Mouse (Mus musculus) right cerebral cortex, postnatal 25 days (tissue): ENCODE data around the gene Psmb6.
A peak's percentile ranks its signal among the peaks of the same experiment; 100 is the strongest.
"Not testable (repeated sequence)": the region's sequence is repeated elsewhere in the genome, so short reads cannot be mapped to it uniquely, and the experiment has no call there.

ENCODE experiments used
- DNase-seq: peaks from one replicate; pipeline ENCODE4 v3.0.0; 2022

Psmb6 gene

GRCm38 (mm10) chr11:70525184-70525678 is at the start of gene Psmb6:
Psmb6 (plus strand) TSS chr11:70525367.
- DNase-seq = peak; percentile 93

DNA sequence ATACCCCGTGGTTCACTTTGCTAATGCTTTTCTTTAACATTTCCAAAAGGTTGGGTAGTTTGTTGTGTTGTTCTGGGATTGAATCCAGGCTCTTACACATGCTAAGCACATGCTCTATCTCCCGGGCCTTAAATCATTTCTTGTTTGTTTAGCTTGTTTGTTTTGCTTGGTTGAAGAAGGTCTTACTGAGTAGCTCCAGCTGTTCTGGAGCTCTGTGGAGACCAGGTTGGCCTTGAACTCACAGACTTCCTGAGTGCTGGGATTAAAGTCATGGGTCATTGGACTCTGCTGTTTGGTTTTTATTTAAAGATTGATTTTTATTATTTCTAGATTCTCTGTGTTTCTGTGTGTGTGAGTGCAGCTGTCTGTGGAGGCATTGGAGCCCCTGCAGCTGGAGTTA is 39.7 kb upstream of the Psmb6 start:
- no peak for DNase-seq

- DNase-seq = no peak
These were observed 37.4 kb upstream of the Psmb6 start for GRCm38 (mm10) chr11:70487816-70488215.

- no peak for DNase-seq
These were observed 36.0 kb upstream of the Psmb6 start for GRCm38 (mm10) chr11:70489138-70489537.

GRCm38 (mm10) chr11:70489684-70490083 is 35.5 kb upstream of the Psmb6 start:
- DNase-seq = no peak

- DNase-seq = no peak
These were observed 25.3 kb upstream of the Psmb6 start for GRCm38 (mm10) chr11:70499566-70500475.

DNA sequence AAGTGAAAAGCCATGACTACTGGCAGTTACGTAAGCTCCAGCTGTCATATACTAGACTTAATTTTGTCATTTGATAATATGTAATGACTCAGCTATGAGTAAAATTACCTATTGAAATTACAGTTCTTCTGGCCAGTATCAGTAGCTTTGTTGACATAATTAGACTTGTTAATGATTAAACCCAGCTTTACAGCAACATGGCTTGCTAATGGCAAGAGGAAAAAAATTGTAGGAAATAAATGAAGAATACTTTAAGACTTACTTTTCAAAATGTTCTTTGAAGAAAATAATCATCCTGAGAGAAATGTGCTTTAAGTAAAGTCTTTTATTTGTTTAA is 24.7 kb upstream of the Psmb6 start:
- DNase-seq = no peak

GRCm38 (mm10) chr11:70502018-70502417 is 23.1 kb upstream of the Psmb6 start:
- DNase-seq = no peak

- DNase-seq = no peak
These were observed 20.2 kb upstream of the Psmb6 start, which contains the start of gene Tm4sf5 for GRCm38 (mm10) chr11:70504970-70505369. Tm4sf5 (plus strand) TSS chr11:70505244.

GRCm38 (mm10) chr11:70506385-70506784 is 18.8 kb upstream of the Psmb6 start:
- DNase-seq = peak; percentile 31

DNA sequence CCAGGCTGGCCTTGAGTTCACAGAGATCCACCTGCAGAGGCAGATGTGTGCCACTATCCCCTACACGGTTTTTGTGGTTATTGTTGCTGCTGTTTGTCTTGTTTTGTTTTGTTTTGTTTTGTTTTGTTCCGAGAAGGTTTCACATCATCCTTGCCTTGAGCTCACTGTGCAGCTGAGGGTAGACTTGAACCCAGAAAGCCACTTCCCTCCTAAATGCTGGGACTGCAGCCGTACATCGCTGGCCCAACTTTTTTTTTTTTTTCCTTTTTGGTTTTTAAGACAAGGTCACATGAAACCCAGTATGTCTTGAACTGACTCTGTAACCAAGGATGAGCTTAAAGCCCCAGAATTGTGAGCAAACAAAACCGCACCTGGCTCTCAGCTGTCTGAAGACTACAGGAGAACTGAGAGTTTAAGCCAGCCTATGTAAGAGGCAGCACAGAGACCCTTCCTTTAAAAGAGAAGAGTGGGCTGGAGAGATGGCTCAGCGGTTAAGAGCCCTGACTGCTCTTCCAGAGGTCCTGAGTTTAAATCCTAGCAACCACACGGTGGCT is 18.1 kb upstream of the Psmb6 start:
- DNase-seq = no peak

DNA sequence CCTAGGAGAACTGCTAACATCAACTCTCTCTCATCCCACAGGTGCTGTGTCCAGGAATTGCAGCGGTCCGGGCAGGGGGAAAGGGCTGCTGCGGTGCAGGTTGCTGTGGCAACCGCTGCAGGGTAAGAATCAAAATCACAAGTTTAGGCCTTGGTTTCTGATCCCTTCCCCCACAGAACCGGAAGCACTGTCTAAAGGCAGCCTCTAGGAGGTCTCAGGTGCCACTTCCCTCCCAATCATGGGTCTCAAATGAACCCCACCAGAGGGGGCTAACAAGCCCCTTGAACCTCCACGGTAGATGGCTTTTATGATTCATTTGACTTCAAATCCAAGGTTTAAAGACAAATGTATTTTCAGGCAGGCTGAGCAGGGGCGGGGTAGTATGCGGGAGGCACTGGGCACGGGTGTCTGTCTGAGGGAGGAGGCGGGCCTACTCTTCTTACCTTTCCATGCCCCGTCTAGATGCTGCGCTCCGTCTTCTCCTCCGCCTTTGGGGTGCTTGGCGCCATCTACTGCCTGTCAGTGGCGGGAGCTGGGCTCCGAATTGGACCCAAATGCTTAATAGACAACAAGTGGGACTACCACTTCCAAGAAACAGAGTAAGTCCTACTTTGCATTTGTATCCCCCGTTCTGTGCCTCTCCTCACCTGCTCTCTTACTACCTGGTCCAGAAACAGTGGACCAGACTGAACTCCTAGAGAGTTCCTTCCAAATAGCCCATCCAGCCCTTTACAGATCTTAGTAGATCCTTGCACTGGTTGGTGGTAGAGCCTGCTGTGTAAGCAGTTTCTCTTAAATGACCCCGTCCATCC is 15.2 kb upstream of the Psmb6 start:
- DNase-seq = peak; percentile 22

- DNase-seq = no peak
These were observed 13.9 kb upstream of the Psmb6 start for GRCm38 (mm10) chr11:70511242-70511641.

DNA sequence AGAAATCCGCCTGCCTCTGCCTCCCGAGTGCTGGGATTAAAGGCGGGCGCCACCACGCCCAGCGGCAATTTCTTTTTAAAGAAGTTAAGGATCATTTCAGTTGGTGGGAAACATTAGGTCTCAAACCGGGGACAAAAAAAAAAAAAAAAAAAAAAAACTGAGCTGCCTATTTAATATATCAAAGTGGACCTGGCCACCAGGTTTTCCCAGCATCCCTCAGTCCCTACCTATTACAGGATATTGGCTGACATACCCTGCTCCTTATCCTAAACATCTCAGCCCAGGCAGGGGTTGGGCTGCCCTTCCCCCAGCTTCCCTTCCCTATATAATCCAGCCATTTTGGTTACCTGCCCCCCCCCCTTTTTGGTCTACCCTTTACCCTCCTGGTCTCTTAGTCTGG is 13.3 kb upstream of the Psmb6 start:
- no peak for DNase-seq

GRCm38 (mm10) chr11:70512709-70513342 is 12.3 kb upstream of the Psmb6 start:
- no peak for DNase-seq

GRCm38 (mm10) chr11:70513520-70513919 is 11.6 kb upstream of the Psmb6 start:
- DNase-seq = no peak

GRCm38 (mm10) chr11:70514288-70514687 is 10.9 kb upstream of the Psmb6 start, which contains the start of gene Vmo1:
Vmo1 (minus strand) TSS chr11:70514616.
- no peak for DNase-seq

- no peak for DNase-seq
These were observed 8.8 kb upstream of the Psmb6 start for GRCm38 (mm10) chr11:70516352-70516751.

DNA sequence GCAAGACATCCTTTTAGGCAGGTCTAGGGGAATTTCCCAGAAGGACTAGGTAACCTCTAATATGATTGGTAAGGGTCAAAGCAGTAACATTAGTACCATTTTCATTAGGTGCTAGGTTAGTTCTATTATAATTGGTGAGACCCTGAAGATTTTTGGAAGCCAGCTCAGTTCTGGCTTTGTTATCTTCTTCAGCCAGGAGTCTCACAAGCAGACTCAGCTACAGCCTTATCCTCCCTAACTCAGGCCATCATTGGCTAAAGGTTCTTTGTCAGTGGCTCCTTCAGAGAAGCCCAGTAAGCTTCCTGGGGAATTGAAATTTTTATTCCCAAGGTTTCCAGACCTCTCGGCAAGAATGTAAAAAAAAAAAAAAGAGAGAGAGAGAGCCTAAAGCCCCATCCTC is 6.7 kb upstream of the Psmb6 start:
- no peak for DNase-seq

DNA sequence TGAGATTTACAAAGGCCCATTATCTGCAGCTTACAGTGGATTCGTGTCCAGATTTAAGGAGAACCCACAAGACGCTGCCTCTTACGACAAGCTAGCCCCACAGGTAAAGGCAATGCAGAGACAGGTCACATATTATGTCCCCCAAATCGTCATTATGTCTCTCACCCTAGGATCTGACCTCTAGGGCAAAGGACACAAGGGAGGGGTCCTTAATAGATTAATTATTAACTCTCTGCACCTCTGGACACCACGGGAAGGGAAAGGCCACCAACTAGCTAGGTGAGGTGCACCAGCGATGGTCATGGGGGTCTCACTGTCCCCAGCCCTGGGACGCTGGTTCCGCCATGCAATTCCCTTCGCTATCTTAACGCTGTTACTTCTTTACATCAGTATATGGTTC is 6.2 kb upstream of the Psmb6 start, which contains the start of gene Gltpd2:
Gltpd2 (plus strand) TSS at position 274 of the 400 bp plus-strand sequence.
- no peak for DNase-seq

DNA sequence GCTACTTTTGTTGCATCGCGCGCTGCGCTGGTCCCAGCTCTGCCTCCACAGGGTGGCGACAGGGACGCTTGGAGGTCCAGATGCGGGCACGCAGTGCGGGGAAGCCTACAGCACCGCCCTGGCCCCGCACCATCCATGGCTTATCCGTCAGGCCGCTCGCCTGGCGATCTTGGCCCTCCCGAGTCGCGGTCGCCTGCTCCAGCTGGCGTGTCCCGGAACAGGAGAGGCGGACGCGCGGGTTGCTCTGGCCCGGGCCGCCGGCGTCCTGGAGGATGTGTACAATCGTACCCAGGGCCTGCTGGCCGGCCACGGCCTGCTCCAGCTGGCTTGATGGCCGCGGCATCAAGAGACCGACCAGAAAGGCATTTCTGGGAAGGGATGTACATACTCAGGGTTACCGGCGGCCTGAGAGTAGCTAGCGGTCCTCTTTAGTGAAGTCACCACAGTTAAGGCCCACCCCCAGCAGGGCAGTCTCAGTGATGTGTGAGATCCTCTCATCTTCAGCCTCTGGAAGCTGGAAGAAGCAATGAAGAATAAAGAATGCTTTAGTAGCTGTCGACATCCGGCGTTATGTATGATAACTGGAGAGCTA is 4.9 kb upstream of the Psmb6 start:
- DNase-seq = no peak

DNA sequence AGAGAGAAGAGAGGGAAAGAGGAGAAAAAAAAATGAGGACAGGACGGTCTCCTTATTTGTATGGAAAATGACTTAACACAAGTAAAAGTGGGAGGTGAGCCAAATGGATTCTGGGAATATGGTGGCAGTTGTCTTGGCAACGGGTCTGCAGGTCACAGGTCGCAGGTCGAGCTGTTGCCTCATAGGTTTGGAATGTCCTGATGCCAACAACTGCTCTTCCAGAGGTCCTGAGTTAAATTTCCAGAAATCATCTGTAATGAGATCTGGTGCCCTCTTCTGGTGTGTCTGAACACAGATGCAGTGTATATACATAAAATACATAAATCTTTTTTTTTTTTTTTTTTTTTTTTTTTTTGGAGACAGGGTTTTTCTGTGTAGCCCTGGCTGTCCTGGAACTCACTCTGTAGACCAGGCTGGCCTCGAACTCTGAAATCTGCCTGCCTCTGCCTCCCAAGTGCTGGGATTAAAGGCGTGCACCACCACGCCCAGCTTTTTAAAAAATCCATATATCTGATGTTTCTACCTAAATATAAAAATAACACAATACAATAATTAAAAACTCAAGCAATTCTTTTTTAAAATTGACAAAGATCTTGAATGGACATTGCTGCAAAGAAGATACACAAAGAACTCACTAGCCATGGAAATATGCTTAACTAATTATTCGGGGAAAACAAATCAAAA is 1.7 kb upstream of the Psmb6 start:
- DNase-seq = not testable (repeated sequence)
